Mouse (Mus musculus) erythroblast, adult 5-6 weeks (primary cell): ENCODE measurements at regions not wholly inside any gene's neighbourhood (a gene's known extent, or its start where the extent isn't known, plus 50 kb on each side); places are given as distances from the start of the nearest gene placed in this dataset.

ENCODE experiments used
- ATAC-seq: replicated peaks from 2 replicates; pipeline ENCODE4 v1.8.0; 2016; ENCODE audit warnings: moderate number of reproducible peaks, mild to moderate bottlenecking, moderate TSS enrichment, inconsistent platforms; ENCODE audit not compliant: poor library complexity, low FRiP score, severe bottlenecking

DNA sequence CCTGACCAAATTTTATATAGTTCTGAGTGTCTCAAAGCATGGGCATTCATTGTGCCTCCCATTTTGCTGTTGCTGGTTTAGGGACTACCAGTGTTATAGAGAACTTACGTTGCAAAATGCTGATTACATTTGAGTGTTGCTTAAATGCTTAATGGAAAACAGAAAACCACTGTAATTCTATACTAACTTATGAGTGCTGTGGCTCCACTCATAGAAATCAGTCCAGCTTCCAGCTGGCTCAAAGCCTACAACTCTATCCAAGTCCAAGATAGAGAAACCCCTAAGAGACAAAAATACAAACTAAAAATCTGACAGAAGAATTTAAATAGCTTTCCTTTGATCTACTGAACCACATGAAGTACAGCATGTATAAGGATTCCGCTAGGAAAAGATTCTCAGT, 328.7 kb upstream of the Mef2c start:
- ATAC-seq, result no peak

DNA sequence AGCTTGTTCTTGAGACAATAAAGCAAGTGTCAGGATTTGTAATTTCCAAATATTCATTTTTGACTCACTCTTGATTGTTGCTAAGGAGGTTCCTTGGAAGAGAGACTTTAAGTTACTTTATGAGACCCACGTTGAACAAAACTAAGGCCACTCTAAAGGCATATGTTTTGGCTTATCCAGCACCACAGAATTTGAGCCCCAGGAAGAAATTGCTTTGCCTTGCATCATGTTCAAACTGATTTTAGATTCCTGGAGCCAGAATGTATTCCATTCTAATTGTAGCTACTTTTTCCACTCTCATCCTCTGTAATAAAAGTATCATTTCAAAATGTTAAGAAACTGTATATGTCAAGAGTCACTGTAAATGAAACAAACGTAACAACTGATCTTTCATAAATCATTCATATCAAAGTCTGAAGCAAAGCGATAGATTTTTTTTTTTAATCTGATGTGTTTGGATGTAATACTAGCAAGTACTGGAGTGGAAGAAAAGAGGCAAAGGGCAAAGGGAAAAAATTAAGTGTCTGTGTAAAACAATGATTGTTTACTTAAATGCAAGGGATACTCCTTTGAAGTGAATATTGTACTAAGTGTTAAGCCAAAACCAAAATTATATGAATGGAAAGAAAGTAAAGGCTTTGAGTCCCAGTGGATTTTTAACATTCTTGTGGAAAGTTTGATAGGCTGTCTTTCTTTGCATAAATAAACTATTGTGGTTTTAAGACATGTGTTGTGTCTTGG, 301.7 kb upstream of the Mef2c start:
- no peak for ATAC-seq

DNA sequence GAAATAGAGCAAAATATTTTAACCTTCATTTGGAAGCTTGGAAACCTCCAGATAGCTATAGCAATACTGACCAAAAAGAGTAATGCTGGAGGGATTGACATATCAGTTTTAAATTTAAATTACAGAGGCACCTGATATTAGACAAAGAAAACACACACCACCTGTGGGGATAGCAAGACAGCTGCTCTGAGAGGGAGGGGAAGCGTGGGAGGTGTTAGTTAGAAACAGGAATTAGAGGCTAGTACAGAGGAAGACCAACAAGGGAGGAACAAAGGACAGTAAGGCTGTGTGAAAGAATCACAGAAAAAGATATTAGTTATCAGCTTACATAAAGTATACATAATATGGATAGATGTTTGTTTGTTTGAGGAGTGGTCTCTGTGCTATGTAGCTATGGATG, 297.2 kb upstream of the Mef2c start:
- no peak for ATAC-seq

DNA sequence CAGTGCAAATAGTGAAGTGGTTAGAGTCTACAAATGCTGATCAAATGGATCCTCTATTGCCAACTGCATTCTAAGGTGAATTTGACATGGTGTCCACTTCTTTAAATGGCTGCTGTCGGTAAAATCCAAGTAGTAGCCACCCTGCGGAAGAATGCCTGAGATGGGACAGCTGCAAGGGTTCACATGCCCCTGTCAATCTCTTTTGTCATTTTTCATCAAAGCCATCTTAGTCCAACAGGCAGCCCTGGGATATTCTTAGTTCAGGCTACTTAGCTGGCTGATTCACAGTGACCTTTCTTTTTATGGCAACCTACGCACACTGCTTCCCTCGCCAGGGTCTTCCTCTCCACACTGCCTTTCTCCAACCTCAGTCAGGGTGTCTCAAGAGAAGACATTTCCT, 296.3 kb upstream of the Mef2c start:
- ATAC-seq, result no peak

DNA sequence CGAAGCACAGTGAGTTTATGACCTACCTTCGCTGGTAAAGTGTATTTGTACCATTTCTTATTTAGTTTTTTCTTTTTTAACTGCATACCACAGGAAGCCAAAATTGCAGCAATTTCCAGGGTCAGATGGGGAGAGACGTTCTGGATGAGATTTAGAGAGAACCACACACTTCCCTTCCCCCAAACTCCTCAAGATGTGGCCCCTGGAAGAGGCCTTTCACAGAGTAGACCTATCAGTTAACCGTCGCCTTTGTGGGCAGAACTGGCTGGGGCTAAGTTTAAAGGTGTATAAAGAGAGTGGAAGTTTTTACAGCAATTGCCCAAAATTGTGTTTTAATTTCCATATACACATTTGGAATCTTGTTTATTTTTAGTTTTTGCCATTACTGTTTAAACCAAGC, 295.7 kb upstream of the Mef2c start:
- ATAC-seq, result no peak

DNA sequence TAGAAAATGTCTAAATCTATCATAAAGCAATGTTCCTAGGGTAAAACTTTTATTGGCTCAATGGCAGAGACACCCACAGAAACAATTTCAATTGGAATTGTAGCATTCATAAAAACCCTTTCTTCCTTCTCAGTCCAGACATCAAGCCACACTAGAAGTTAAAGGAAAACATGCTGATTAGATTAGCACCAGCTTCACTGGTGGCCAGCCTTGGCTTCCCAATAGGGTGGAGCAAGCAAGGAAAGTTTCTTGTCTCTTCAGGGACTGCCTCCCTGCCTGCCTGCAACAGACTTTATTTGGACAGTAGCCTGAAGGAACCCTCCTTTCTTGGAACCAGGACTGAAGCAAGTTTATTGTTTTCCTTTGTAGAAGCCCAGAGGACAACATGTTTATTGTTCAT, 289.0 kb upstream of the Mef2c start:
- ATAC-seq, result no peak

DNA sequence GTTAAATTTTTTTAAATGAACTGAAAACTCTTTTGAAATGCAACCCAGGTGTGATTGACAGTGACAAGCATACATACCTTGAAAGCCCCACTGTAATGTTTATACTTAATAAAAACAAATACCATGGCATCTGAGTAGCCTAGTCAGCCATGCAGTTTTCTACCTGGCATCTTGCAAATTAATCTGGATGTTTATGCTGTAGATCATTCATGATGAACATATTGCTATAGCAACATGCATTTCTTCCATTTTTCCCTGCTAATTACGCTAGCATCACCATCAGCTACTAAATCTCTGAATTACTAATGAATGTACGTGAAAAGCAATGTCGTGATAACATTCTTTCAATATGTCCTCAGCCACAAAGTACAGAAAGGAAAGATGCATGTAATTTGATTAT, 287.4 kb upstream of the Mef2c start:
- no peak for ATAC-seq

DNA sequence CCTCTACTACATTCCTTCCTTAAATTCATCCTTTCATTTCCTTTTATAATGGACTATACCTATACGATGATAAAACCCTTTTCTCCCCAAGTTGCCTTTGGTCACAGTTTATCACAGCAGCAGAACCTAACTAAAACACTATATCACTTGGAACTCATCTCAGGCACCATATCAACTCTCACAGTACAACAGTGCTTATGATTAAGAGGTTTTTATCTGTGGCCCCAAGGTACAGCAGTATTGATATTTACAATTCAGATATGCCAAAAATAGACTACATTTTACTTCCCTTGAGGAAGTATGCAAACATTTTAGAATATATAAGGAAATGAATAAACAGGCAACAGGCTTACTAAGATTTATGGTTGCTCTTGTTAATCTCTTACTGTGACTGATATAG, 251.4 kb upstream of the Mef2c start:
- ATAC-seq, result no peak

DNA sequence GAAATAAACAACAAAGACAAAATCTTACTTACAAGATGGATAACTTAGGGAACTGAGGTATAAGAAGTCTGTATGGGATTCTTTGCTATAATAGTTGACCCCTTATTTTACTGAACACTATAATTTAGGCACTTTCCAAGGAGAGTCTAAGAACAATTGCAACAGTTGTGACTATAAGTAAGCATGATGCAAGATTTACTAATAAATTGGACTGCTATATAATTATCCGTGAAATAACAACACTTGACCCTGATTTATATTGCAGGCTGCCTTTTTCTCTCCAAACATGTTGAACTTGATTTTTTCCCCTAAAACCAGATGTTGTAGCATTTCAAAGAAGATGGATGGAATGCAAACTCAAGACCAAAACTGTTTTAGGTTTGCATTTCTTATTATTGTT, 237.2 kb upstream of the Mef2c start:
- ATAC-seq, result no peak

DNA sequence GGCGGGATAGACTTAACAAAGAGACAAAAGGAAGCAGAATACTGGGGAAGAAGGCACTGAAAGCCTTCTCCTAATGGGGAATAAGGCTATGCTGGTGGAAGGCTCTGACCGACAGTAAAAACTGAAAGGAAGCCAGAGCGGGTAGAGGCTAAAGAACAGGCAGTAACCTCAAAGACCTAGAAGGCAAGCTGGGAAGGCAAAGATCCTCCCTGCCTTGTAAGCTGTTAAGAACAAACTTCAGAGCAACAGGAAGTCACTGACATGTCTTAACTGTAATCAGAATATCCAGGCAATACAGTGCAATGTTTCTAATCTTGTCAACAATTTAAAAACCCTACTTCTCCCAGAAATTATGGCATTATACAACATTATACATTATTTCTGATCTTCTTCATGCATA, 235.2 kb upstream of the Mef2c start:
- no peak for ATAC-seq

DNA sequence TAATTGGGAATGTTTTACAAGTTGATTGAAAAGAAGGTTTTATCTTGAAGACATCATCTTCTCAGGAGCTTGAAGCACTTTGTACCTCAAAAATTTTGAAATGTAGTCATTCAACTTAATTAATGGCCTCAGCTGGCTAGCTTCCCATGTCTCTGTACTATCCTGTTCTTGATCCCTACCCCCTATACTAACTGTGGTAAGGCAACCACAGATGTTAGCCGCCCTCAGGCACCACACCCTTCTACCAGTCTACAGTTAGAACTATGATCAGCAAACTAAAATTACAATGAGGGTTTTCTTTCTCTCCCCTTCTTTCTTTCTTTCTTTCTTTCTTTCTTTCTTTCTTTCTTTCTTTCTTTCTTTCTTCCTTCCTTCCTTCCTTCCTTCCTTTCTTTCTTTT, 225.1 kb upstream of the Mef2c start:
- peak; percentile 81 for ATAC-seq

DNA sequence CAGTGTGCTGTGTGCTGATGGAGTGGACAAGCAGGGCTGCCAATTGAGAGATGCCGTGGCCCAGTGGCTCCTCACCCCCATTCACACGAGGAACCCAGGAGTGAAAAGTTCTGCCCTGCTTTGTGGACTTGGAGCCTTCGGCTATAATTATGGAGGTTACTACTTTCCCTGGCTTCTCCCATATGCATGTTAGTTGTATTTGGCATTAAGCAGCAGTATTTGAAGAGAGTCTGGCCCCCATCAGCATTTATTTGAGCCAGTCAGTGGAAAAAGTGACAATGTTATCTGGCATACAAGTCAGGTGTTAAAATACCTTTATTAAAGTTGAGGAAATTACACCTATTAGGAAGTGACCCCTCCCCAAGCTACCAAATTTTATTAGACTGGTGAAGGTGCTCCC, 196.1 kb upstream of the Mef2c start:
- no peak for ATAC-seq

DNA sequence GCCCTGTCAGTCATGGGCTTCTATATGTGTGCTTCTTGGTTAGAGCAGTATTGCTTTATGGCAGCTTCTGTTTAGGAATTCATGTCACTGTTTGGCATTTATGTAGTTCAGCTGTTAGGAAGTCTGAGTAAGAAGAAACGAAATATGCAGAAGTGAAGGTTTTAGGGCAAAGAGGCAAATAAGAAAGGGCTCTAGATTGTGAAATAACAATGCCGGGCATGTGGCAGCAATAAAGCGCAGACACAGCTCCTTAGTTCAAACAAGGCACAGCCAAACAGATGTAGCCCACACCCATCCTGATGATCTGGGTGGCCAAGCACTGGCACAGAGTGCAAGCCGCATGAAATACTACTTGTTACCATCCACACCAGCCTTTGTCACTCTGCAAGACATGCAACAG, 175.3 kb upstream of the Mef2c start:
- ATAC-seq, result no peak

DNA sequence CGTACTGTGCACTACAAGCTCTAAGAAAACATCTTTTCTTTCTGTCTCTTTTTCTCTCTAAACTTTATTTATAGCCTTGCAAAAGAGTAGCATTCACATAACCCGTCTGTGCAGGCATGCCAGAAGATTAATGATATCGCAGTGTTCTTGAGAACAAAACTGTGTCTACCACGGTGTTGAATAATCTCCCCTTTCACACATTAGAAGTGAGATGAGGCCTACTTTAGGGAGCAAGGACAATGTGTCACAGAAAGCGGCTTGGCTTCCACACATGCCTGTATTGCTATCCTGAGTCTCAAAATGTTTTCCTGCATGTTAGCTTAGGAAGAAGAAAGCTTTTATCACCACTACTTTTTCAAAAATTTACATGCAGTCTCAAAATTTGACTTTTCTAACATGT, 170.1 kb upstream of the Mef2c start:
- no peak for ATAC-seq

DNA sequence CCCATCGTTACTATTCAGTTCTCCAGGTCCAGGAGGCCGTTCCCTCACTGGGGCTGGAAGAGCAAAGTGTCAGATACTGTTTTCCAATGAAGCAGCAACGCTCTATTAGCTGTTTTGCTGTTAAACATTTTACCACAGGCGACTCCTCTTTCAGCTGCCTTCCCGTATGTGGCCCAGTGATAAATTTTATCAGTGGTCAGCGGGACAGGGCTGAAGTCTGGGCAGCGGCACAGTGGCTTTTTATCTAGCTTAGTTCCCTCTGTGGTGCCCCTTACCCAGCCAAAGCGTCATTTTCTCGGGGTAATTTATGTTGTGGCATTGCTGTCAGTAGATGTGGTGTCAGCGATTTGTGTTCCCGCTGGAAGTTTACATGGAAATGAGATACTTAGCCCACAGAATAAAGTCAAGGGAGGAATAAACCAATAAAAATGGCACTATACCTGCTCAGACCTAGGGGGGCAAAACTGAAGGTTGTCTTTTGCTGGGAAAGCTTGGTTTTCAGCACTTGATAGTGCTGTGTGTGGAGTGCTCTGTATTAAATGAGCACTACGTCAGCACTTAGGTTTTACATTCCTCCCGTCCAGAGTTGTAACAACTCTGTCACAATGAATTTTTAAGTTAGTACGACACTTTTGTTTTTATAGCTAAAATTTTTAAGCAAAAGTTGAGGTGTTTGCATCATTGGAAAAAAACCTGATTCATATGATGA, 159.1 kb upstream of the Mef2c start:
- ATAC-seq, result peak; percentile 92

DNA sequence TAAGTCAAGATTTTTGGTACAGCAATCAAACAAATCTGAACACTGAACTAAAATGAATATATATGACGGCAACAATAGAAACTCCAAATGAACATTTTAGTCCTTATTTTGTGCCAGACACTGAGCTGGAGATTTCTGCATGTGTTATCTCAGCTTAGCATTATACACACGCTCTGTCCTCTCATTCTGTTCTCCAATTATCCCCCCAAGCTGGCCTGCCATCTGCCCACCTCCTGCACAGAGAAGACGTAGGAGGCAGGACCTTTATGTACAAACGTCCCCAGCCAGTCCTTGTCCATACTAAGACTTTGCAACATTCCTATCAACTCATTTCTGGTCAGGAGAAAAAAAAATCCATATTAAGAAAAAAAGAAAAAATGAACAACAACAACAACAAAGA, 148.5 kb upstream of the Mef2c start:
- ATAC-seq, result no peak

DNA sequence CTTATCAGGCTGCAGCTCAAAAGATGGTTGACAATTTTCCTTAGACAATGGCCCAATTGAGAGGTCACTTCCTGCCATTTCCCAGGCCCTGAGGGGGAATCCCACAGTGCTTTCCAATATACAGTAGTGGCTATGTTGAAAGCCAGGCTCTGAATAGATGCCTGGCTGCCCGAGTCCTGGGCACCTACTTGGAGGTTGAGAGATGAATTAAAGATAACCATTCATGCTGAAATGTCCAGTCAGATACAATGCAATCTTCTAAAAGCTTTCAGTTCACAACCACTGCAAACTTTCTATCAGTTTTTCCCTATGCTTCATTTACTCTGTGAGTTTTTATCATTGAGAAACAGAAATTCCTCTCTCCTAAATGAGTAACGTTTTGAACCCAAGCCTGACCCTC, 143.3 kb upstream of the Mef2c start:
- no peak for ATAC-seq

DNA sequence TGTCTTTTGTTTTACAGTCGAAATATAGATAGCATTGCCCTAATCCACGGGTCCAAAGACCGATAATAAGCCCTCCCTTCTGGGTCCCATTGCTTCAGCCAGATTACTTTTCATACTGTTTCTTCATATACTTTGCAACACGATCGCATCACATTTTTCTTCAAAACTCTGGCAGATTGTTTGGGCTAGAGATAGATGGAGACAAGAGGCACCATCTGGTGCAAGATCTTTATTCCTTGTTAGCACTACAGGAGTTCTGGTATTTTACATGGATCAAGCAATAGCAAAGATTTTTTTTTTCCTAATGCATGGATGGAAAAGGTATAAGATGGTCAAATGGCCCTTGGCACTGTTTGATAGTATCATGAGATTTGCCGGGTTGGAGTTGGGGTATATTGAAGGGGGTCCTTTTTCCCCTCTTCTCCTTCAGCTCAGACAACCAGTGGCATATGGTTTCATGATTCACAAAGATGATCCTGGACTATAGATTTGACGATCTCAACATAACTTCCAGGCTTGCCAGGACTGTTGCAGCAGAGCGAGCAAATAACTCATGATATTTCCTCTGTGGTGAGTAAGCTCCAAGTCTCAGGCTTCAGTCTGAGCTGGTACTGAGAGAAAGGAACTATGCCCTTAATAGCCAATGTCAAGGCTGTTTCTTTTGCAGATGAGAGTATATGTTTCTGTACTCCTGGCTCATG, 127.6 kb upstream of the Mef2c start:
- no peak for ATAC-seq

DNA sequence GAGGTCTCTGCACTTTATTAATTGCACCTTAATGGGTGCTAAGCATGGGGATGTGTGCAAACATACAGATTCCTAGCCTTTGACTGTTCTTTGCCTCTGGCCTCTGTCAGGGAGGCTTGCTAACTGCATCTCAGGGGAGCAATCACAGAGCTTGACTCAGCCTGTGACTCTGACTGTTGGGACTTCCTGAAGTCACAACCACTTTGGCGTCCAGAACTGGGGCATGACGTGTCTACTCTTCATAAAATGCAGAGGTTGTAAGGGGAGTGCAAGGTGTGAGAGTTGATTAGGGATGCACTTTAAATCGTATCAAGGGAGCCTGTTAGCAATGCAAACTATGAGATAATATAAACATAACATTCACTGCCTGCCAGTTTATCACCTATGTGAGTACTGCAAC, 125.2 kb upstream of the Mef2c start:
- no peak for ATAC-seq

DNA sequence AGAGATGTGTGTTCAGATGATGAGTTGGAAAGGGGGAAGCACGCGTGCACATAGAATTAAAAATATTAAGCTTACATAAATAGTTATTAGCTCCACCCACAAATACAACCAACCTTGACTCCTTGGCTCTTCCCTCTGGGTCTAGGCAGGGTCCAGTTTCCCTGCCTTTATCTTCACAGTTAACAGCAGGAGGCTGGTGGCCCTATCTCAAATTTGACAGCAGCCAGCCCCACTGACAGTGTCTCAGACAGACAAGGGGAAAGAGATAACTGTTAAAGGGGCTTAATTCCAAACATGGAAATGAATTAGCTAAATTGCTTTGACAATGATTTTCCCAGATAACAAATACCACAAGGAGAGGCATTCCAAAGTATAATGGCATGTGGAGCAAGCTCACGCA, 121.2 kb upstream of the Mef2c start:
- peak; percentile 94 for ATAC-seq

DNA sequence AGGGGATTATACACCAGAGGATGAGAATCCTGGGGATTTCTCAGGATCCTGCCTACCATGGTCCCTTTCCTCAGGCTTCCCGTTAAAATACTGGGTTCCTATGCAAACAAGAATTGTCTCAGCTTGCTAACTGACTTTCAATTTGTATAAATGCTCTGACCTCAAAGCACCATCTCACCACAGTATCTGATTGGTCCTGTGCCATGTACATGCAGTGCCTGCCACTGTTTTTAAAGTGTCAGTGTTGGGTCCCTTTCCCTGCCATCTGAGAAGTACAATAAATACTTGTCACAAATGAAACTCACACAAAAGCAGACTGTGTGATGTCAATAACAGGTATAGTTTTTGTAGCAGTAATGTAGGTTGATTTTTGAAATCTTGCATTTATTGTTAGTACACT, 109.1 kb upstream of the Mef2c start:
- no peak for ATAC-seq
